Mouse (Mus musculus) olfactory bulb, adult 2 months (tissue): ENCODE results near the gene Sdk2.

Source experiments
- CTCF ChIP-seq: fragments of 200-500 bp; IDR thresholded peaks from 2 replicates; pipeline ENCODE4 v1.5.1; 2012; ENCODE audit warnings: low read depth, mild to moderate bottlenecking, low read length, moderate library complexity; ENCODE audit not compliant: insufficient read depth
- POLR2A ChIP-seq: fragments of 200-500 bp; IDR thresholded peaks from 2 replicates; pipeline ENCODE4 v1.6.1; 2012; ENCODE audit warnings: mild to moderate bottlenecking, low read depth, low read length, moderate library complexity; ENCODE audit not compliant: insufficient read depth

DNA sequence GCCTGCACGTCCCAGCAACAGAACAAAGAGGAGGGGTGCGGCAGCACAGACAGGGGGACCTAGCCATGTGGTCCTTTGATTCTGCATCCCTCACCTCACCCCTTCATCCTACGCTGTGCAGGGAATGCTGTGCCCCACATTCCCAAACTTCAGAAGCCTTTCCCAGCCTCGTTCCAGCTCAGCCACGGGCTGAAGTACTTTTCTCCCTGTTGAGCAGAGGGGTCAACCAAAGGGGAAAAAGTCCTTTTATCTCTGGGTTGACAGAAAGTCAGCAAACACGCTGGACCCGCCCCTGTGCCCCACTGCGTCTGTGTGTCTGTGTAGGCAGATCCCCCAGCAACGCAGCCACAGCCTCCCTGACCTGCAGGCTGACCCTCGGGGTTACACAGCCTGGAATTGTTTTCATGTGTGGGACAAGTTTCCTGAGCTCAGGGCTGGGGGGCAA, 18.9 kb downstream of the Sdk2 start:
- TF ChIP-seq POLR2A (no peak), CTCF (no peak)
